Mouse (Mus musculus): ENCODE results near the gene Icam1. TPM values are rescaled to one million over a fixed set of nuclear protein-coding genes. Genes with fewer than 3 reads are reported as not detected.

The Icam1 gene
- 66.0 TPM for polyA plus RNA-seq (2017; shearing (Covaris generic))

DNA sequence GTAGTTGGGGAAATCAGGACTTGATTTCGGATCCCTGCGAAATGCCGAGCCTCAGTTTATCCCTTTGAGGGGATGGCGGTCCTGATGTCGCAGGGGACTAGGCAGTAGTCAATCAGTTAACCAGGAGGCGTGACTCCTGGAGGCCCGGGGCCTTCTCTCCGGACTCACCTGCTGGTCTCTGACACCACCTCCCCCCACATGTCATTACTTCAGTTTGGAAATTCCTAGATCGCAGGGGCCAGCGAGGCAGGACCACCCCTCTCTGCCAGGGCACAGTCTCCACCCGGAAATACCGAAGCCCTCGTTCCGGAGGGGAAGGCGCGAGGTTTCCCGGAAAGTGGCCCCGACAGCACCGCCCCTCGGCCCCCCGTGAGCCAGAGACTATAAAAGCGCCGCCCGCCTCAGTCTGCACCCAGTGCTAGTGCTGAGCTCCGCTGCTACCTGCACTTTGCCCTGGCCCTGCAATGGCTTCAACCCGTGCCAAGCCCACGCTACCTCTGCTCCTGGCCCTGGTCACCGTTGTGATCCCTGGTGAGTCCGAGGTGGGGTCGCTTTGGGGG is at the start of gene Icam1:
Gene Icam1, plus strand, starts transcription at position 415 of the 560 bp plus-strand sequence.

DNA sequence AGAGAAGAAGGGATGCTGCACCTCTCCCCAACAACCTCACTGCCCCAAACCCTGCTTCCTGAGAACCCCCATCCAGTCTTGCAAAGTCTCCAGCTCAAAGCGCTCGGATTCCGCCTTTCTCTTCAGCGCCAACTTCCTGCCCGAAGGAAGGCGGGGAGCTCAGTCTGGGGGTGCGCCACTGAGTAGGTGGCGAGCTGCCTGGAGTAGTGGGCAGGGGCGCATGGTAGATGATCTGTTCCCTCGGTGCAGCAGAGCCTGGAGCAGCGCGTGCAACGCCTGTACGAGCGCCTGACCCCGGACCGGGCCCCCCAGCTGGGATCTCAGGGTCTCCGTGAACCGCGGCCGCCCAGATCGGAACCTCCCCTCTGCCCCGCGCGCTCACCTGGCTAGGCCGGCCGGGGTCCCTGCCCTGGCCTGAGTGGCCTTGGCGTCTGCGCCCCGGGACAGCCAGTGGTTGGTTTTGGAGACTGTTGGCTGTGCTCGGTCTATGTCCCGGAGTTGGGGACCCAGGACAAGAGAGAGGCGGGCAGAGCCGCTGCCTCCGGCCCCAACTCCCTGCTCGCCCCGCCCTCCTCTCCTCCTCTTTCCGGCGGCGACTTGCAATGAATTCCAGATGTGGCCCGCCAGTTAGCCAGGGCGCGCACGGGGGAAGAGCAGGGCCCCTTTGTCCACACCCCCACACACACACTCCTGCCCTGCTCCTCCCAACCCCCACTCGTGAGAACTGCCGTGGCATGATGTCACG is 39.4 kb upstream of the Icam1 start, which contains the start of gene S1pr2:
Gene S1pr2, minus strand, starts transcription at position 566 of the 745 bp plus-strand sequence.

DNA sequence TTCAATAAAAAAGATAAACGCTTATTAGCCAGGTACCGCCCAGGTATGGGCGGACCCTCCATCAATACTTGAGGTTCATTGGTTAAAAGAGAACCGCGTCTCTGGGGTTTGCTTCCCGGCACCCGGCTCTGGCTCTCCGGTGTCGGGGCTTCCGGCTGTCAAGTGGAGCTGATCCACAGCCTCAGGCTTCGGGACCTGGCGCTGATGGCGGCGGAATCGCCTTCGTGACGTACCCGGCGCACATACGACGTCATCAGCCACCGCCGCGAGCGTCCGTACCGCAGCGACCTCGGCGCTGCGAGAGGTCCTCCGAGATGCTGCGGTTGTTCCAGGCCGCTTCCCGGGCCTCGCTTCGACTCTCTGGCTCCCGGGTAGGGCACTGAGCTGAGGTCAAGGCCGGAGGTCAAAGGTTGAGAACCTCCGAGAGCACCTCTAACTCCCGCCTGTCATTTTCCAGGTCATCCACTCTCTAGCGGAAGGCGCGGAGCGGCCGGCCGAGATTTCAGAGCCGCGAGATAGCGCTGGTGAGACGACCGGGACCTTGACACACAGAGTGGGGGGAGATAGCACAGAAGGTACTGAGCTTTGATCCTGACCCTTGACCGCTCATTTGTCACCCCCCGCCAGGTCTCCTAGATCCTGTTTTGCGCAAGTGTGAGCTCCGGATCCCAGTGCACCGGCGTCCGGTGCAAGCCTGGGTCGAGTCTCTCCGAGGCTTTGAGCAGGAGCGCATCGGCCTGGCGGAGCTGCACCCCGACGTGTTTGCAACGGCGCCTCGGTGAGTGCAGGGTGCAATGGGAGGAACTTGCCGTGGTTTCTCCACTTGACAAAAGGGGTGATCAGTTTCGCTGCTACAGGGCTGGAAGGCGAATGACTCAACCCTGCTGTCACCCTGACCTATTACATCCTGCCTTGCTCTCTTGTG is 12.9 kb upstream of the Icam1 start, which contains the start of gene Mrpl4:
Gene Mrpl4, plus strand, starts transcription at position 112 of the 925 bp plus-strand sequence.

DNA sequence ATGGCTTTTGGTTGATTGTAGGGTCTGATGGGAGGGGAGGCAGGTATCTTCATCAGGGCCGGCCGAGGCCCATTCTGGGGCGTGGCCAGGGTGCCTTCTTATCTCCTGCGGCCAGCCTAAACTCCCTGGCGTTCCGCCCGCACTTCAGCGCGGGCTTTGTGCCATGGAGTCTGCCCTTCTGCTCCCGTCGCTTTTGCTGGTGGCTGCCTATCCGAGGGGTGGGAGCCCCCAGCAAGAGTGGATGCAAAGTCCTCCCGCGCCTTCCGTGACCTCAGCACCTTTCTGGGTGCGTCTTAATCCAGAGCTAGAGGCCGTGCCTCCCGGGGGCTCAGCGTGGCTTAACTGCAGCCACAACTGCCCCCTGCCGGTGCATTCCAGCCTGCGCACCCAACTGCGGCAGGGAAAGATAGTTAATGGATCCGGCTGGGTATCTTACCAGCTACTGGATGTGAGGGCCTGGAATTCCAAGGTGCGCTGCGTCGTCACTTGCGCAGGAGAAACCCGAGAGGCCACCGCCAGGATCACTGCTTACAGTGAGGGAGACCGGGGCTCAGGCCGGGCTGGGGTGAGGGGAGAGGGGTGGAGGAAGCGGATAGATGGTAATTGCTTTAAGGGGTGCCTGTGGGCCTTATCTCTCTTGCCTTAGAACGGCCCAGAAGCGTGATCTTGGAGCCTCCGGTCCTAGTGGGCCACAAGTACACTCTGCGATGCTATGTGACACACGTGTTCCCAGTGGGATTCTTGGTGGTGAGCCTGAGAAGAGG is 13.7 kb downstream of the Icam1 start, which contains the start of gene Icam4:
Gene Icam4, plus strand, starts transcription at position 83 of the 764 bp plus-strand sequence.

DNA sequence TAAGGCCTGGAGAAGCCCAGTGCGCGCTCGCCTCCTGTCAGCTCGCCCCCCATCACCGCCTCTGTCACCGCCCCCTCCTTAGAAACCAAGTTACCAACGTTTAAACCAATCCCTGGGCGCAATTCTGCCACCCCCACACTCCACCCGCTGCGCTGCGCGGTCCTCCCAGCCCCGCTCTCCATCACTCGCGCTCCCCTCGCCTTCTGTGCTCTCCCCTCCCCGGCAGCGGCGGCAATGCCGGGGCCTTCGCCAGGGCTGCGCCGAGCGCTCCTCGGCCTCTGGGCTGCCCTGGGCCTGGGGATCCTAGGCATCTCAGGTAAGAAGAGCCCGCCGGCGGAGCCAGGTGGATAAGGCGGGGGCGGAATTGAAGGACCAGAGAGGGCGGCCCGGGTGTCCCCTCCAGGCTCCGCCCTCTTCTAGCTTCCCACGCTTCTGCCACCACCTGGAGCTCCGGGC is 16.1 kb downstream of the Icam1 start, which contains the start of gene Icam5:
Gene Icam5, plus strand, starts transcription at position 178 of the 456 bp plus-strand sequence.

DNA sequence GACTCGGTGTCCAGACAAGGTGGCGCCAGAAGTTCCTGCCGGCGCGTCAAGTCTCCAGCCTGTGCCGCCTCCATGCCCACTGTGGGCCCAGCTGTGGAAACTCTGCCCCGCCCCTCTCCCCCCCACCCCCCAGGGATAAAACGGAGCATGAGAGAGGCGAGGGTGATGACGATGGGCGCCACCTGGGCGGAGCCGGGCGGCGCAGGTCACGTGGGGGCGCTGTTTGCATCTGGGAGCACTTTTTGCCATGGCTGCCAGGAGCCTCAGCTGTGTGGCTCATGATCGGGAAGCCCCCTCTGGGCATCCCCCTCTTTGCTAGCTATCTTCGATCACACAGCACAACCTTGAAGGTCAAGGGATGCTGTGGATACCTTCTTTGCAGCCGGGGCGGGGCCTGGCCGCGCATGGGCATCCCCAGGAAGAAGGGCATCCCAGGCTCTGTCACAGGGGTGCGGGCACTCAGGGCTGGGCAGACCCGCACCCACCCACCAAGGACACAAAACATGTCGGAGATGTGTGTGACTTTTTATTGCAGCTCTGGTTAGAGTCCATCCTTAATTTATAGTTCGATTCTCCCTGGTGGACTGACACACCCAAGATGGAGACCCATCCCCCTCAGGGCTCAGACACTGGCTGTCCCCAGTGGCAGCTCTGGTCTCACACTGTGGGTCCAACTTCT is 51.4 kb downstream of the Icam1 start, which contains the start of gene Zglp1:
Gene Zglp1, minus strand, starts transcription at position 88 of the 679 bp plus-strand sequence.

DNA sequence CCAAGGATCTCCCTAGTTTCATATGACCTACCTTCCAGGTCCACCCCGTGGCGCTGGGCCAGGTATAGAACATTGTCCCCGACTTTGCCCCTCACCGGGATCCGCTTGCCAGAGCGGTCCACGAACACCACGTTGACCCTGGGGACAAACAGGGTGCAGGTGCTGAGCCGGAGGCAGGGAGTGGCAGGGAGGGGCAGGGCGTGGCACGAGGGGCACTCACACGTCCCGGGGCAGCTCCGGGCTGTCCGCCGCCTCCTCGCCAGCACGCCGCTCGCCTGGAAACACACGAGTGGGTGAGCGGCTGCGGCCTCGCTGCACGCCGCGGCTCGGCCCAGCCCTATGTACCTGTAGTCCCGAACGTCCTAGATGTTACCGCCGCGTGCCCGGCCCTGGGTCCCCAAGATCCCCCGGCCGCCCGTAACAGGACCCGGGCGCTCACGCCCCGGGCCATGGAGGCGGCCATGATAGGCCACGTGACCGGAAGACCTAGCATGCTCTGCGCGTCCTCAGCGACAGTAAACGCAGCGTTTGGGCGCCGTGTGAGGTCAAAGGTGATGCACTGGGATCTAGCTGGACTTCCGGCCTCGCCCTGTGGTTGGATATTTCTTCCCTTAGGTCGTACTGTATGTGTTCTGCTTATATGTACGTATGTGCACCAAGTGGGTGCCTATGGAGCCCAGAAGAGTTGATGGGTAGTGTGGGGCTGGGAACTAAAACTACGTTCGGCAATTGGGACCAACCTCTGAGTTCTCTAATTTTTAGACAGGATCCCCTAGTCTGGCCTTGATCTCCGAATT is 57.5 kb downstream of the Icam1 start, which contains the start of the genes Gm49373 and Fdx1l:
Gene Gm49373, minus strand, starts transcription at position 53 of the 797 bp plus-strand sequence.
Gene Fdx1l, minus strand, starts transcription at position 571 of the 797 bp plus-strand sequence.

Other genes with a start within 250 kb of the Icam1 start
- 0.05 TPM for gene Col5a3, start 200.9 kb upstream of the Icam1 start, polyA plus RNA-seq (2017; shearing (Covaris generic))
- not detected for gene Rdh8, start 197.5 kb upstream of the Icam1 start, polyA plus RNA-seq (2017; shearing (Covaris generic))
- gene A230050P20Rik, start 147.3 kb upstream of the Icam1 start, polyA plus RNA-seq (2017; shearing (Covaris generic)), result 68.7 TPM
- gene Angptl6, start 136.3 kb upstream of the Icam1 start, polyA plus RNA-seq (2017; shearing (Covaris generic)), result 4.1 TPM
- gene Ppan, start 127.8 kb upstream of the Icam1 start, polyA plus RNA-seq (2017; shearing (Covaris generic)), result 87.3 TPM
- 290 TPM for gene Eif3g, start 117.4 kb upstream of the Icam1 start, polyA plus RNA-seq (2017; shearing (Covaris generic))
- 72.9 TPM for gene Dnmt1, start 56.1 kb upstream of the Icam1 start, polyA plus RNA-seq (2017; shearing (Covaris generic))
- gene S1pr2, start 39.2 kb upstream of the Icam1 start, polyA plus RNA-seq (2017; shearing (Covaris generic)), result 14.9 TPM
- gene Mrpl4, start 13.2 kb upstream of the Icam1 start, polyA plus RNA-seq (2017; shearing (Covaris generic)), result 112 TPM
- gene Icam4, start 13.4 kb downstream of the Icam1 start, polyA plus RNA-seq (2017; shearing (Covaris generic)), result 1.2 TPM
- gene Icam5, start 16.1 kb downstream of the Icam1 start, polyA plus RNA-seq (2017; shearing (Covaris generic)), result 0.83 TPM
- gene Zglp1, start 51.1 kb downstream of the Icam1 start, polyA plus RNA-seq (2017; shearing (Covaris generic)), result 0.20 TPM
- 0.24 TPM for gene Gm49373, start 57.1 kb downstream of the Icam1 start, polyA plus RNA-seq (2017; shearing (Covaris generic))
- gene Fdx1l, start 57.6 kb downstream of the Icam1 start, polyA plus RNA-seq (2017; shearing (Covaris generic)), result 37.0 TPM
- 4.2 TPM for gene Gm38431, start 76.0 kb downstream of the Icam1 start, polyA plus RNA-seq (2017; shearing (Covaris generic))
- gene Raver1, start 76.0 kb downstream of the Icam1 start, polyA plus RNA-seq (2017; shearing (Covaris generic)), result 80.5 TPM
- 71.5 TPM for gene Tyk2, start 115.3 kb downstream of the Icam1 start, polyA plus RNA-seq (2017; shearing (Covaris generic))
- 324 TPM for gene Cdc37, start 134.0 kb downstream of the Icam1 start, polyA plus RNA-seq (2017; shearing (Covaris generic))
- gene Pde4a, start 149.7 kb downstream of the Icam1 start, polyA plus RNA-seq (2017; shearing (Covaris generic)), result 1.3 TPM
- gene Keap1, start 223.4 kb downstream of the Icam1 start, polyA plus RNA-seq (2017; shearing (Covaris generic)), result 66.8 TPM
- gene S1pr5, start 232.5 kb downstream of the Icam1 start, polyA plus RNA-seq (2017; shearing (Covaris generic)), result 0.07 TPM
- 75.3 TPM for gene Atg4d, start 249.3 kb downstream of the Icam1 start, polyA plus RNA-seq (2017; shearing (Covaris generic))

Measured in CD4-positive, CD25-positive, alpha-beta regulatory T cell (primary cell).